Mouse (Mus musculus): ENCODE data around the gene Egln1. TPM values are rescaled to one million over a fixed set of nuclear protein-coding genes. Genes with fewer than 3 reads are reported as not detected.

Egln1 gene
- polyA plus RNA-seq (2015; fragmentation: Nextera tagmentation; extraction: Ambion mirVana), result 14.3 and 14.8 TPM in 2 replicates

GRCm38 (mm10) chr8:124949209-124950068 is at the start of gene Egln1:
Egln1 (minus strand) TSS chr8:124949324.
- H3K36me3 ChIP-seq (ENCODE audit: control insufficient read depth, insufficient read depth, low read length), result no peaks in the 10 kb centered on the region
- under 1% methylated on average over 49 of the region's 98 CpGs for WGBS
- ATAC-seq, result peak; percentile 85
- peaks cover 36% of the 10 kb centered on the region for H3K4me1 ChIP-seq (ENCODE audit: control insufficient read depth, insufficient read depth, low read depth, low read length)
- H3K4me3 ChIP-seq (ENCODE audit: low read length), result peak within 1 kb of the TSS; percentile 92
- no peaks in the 10 kb centered on the region for H3K9me3 ChIP-seq (ENCODE audit: control insufficient read depth, low read length)
- H3K9ac ChIP-seq (ENCODE audit: low read depth, low read length), result peak within 1 kb of the TSS; percentile 98
- H3K4me2 ChIP-seq (ENCODE audit: low read length), result peak within 1 kb of the TSS; percentile 91
- peak within 1 kb of the TSS; percentile 98 for H3K27ac ChIP-seq (ENCODE audit: low read depth, low read length)
- H3K27me3 ChIP-seq (replicated peaks; ENCODE audit: control insufficient read depth, insufficient read depth, low read length), result no peaks in the 10 kb centered on the region

DNA sequence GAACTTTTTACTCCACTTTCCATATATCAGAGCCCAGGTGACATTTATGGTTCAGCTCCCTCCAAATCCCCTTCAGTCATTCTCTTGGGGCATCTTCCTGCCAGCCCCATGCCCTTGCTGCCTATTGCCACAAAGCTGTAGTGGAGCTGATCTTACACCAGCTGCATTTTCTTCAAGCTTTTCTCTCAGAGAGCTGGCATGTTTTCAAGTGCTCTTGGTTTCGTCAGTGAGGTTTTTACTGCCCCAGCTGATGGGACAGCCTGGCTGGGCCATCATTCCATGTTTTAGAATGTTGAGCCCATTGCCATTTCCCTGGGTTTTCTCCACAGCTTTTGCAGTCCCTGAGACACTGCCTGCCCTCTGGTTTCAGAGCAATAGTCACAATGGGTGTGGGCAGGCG is 46.7 kb upstream of the Egln1 start:
- Histone ChIP-seq H3K4me1 (ENCODE audit: control insufficient read depth, insufficient read depth, low read depth, low read length) (no peaks in the 10 kb centered on the region), H3K36me3 (ENCODE audit: control insufficient read depth, insufficient read depth, low read length) (no peaks in the 10 kb centered on the region), H3K27me3 (replicated peaks; ENCODE audit: control insufficient read depth, insufficient read depth, low read length) (no peaks in the 10 kb centered on the region; the same call in none of the 2 replicates), H3K27ac (ENCODE audit: low read depth, low read length) (no peak overlapping the region), H3K4me2 (ENCODE audit: low read length) (no peak overlapping the region), H3K9me3 (ENCODE audit: control insufficient read depth, low read length) (no peaks in the 10 kb centered on the region), H3K9ac (ENCODE audit: low read depth, low read length) (no peak overlapping the region), H3K4me3 (ENCODE audit: low read length) (no peak overlapping the region)
- no peak for ATAC-seq
- WGBS, result 68% methylated on average over 2 of the region's 2 CpGs

GRCm38 (mm10) chr8:124991668-124991926 is 42.5 kb upstream of the Egln1 start:
- H3K36me3 ChIP-seq (ENCODE audit: control insufficient read depth, insufficient read depth, low read length), result no peaks in the 10 kb centered on the region
- H3K4me3 ChIP-seq (ENCODE audit: low read length), result no peak overlapping the region
- no peak for ATAC-seq

DNA sequence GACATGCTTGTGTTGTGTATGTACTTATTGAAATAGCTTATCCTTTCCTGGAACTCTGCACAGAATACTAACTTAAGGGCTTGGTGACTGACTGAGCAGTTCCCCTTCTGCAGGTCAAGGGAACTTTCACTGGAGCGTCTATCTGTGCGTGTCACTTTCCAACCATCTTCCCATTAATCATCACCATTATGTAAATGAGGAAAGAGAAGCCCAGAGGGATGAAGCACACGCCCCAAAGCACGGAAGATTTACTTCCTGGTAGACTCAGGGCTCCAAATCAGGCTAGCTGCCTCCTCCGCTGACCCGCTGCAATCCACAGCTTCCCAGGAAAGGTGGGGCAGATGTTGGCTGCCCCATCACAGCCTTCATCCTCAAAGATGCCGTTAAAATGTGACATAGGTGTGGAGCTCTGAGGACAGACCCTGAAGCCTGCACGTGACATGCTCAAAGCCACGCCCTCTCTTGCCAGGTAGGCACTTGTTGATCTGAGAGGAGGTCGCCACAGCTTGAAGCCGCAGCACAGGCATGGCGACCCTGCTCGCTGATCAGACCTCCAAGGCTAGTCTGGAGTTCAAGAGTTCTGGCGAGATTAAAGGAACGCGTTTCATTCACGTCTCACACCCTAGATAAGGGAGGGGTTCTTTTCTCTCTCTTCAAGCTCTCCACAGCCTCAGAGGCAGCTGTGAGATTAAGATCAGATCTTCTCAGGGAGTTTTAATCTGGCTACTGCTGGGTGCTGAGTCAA is 42.0 kb upstream of the Egln1 start:
- H3K4me1 ChIP-seq (ENCODE audit: control insufficient read depth, insufficient read depth, low read depth, low read length), result no peaks in the 10 kb centered on the region
- H3K4me2 ChIP-seq (ENCODE audit: low read length), result peak overlapping the region; percentile 32
- H3K27ac ChIP-seq (ENCODE audit: low read depth, low read length), result no peak overlapping the region
- no peaks in the 10 kb centered on the region for H3K36me3 ChIP-seq (ENCODE audit: control insufficient read depth, insufficient read depth, low read length)
- H3K9ac ChIP-seq (ENCODE audit: low read depth, low read length), result no peak overlapping the region
- WGBS, result 18% methylated on average over 17 of the region's 17 CpGs
- H3K4me3 ChIP-seq (ENCODE audit: low read length), result no peak overlapping the region
- no peak for ATAC-seq
- no peaks in the 10 kb centered on the region for H3K9me3 ChIP-seq (ENCODE audit: control insufficient read depth, low read length)
- no peaks in the 10 kb centered on the region for H3K27me3 ChIP-seq (replicated peaks; ENCODE audit: control insufficient read depth, insufficient read depth, low read length)

More at GRCm38 (mm10) chr8:124991668-124991926, 42.5 kb upstream of the Egln1 start:
- H3K9me3 ChIP-seq (ENCODE audit: control insufficient read depth, low read length), result no peaks in the 10 kb centered on the region
- no peaks in the 10 kb centered on the region for H3K27me3 ChIP-seq (replicated peaks; ENCODE audit: control insufficient read depth, insufficient read depth, low read length)
- H3K4me1 ChIP-seq (ENCODE audit: control insufficient read depth, insufficient read depth, low read depth, low read length), result no peaks in the 10 kb centered on the region
- 30% methylated on average over 6 of the region's 6 CpGs for WGBS
- no peak overlapping the region for H3K9ac ChIP-seq (ENCODE audit: low read depth, low read length)
- H3K27ac ChIP-seq (ENCODE audit: low read depth, low read length), result no peak overlapping the region
- H3K4me2 ChIP-seq (ENCODE audit: low read length), result no peak overlapping the region

- Histone ChIP-seq H3K9me3 (ENCODE audit: control insufficient read depth, low read length) (no peaks in the 10 kb centered on the region), H3K9ac (ENCODE audit: low read depth, low read length) (no peak overlapping the region), H3K36me3 (ENCODE audit: control insufficient read depth, insufficient read depth, low read length) (no peaks in the 10 kb centered on the region), H3K27ac (ENCODE audit: low read depth, low read length) (no peak overlapping the region), H3K4me1 (ENCODE audit: control insufficient read depth, insufficient read depth, low read depth, low read length) (no peaks in the 10 kb centered on the region), H3K4me3 (ENCODE audit: low read length) (no peak overlapping the region), H3K27me3 (replicated peaks; ENCODE audit: control insufficient read depth, insufficient read depth, low read length) (no peaks in the 10 kb centered on the region), H3K4me2 (ENCODE audit: low read length) (no peak overlapping the region)
- ATAC-seq, result no peak
- 84% methylated on average over 8 of the region's 8 CpGs for WGBS
Observed at GRCm38 (mm10) chr8:124980828-124981227, 31.7 kb upstream of the Egln1 start.

GRCm38 (mm10) chr8:124980036-124980435 is 30.9 kb upstream of the Egln1 start:
- no peak overlapping the region for H3K27ac ChIP-seq (ENCODE audit: low read depth, low read length)
- H3K4me3 ChIP-seq (ENCODE audit: low read length), result no peak overlapping the region
- no peak overlapping the region for H3K4me2 ChIP-seq (ENCODE audit: low read length)
- no peak overlapping the region for H3K9ac ChIP-seq (ENCODE audit: low read depth, low read length)
- H3K27me3 ChIP-seq (replicated peaks; ENCODE audit: control insufficient read depth, insufficient read depth, low read length), result no peaks in the 10 kb centered on the region
- H3K9me3 ChIP-seq (ENCODE audit: control insufficient read depth, low read length), result no peaks in the 10 kb centered on the region
- no peaks in the 10 kb centered on the region for H3K4me1 ChIP-seq (ENCODE audit: control insufficient read depth, insufficient read depth, low read depth, low read length)
- 90% methylated on average over 3 of the region's 3 CpGs for WGBS
- ATAC-seq, result no peak
- no peaks in the 10 kb centered on the region for H3K36me3 ChIP-seq (ENCODE audit: control insufficient read depth, insufficient read depth, low read length)

DNA sequence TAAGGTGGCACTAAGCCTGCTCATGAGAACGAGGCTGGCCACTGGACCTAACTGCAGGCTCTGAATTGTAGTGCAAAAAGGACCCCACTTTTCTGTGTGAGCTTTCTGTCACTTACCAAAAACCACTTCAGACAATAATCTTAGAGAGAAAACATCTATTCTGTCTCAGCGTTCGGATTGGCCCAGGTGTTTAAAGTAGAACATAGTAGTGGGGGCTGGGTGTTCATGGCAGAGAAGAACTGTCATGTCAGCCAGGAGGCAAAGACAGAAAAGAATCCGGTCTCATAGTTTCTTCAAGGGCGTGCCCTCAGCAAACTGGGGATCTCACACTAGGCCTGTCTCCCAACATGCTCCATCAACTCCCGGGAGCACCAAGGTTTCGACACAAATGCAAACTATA is 28.9 kb upstream of the Egln1 start:
- H3K4me3 ChIP-seq (ENCODE audit: low read length), result no peak overlapping the region
- H3K36me3 ChIP-seq (ENCODE audit: control insufficient read depth, insufficient read depth, low read length), result no peaks in the 10 kb centered on the region
- no peak overlapping the region for H3K4me2 ChIP-seq (ENCODE audit: low read length)
- 86% methylated on average over 7 of the region's 7 CpGs for WGBS
- ATAC-seq, result no peak
- H3K4me1 ChIP-seq (ENCODE audit: control insufficient read depth, insufficient read depth, low read depth, low read length), result no peaks in the 10 kb centered on the region
- no peaks in the 10 kb centered on the region for H3K27me3 ChIP-seq (replicated peaks; ENCODE audit: control insufficient read depth, insufficient read depth, low read length)
- H3K9me3 ChIP-seq (ENCODE audit: control insufficient read depth, low read length), result no peaks in the 10 kb centered on the region
- no peak overlapping the region for H3K27ac ChIP-seq (ENCODE audit: low read depth, low read length)
- no peak overlapping the region for H3K9ac ChIP-seq (ENCODE audit: low read depth, low read length)

GRCm38 (mm10) chr8:124976211-124976610 is 27.1 kb upstream of the Egln1 start:
- Histone ChIP-seq H3K36me3 (ENCODE audit: control insufficient read depth, insufficient read depth, low read length) (no peaks in the 10 kb centered on the region), H3K4me1 (ENCODE audit: control insufficient read depth, insufficient read depth, low read depth, low read length) (no peaks in the 10 kb centered on the region), H3K27ac (ENCODE audit: low read depth, low read length) (no peak overlapping the region), H3K9me3 (ENCODE audit: control insufficient read depth, low read length) (no peaks in the 10 kb centered on the region), H3K9ac (ENCODE audit: low read depth, low read length) (no peak overlapping the region), H3K4me2 (ENCODE audit: low read length) (no peak overlapping the region), H3K27me3 (replicated peaks; ENCODE audit: control insufficient read depth, insufficient read depth, low read length) (no peaks in the 10 kb centered on the region), H3K4me3 (ENCODE audit: low read length) (no peak overlapping the region)
- ATAC-seq, result no peak
- WGBS, result 93% methylated on average over 6 of the region's 6 CpGs

DNA sequence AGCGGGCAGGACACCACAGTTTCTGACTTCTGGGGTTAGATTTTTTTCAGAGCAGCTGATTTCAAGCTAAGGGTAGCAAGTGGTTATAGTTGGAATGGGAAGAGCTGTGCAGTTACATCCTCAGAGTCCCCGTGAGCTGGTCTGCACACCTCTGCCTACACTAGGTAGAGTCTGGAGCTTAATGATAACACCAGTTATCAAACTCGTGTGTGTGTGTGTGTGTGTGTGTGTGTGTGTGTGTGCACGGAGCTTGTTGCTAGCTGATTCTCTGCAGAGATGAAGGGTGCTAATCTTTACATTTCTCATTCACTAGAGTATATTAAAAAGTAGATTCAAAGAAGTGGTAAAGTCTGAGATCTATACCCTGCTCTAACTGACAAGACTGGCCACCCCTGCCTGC is 25.1 kb upstream of the Egln1 start:
- no peak for ATAC-seq
- Histone ChIP-seq H3K27me3 (replicated peaks; ENCODE audit: control insufficient read depth, insufficient read depth, low read length) (no peaks in the 10 kb centered on the region), H3K9ac (ENCODE audit: low read depth, low read length) (no peak overlapping the region), H3K36me3 (ENCODE audit: control insufficient read depth, insufficient read depth, low read length) (no peaks in the 10 kb centered on the region), H3K4me3 (ENCODE audit: low read length) (no peak overlapping the region), H3K27ac (ENCODE audit: low read depth, low read length) (no peak overlapping the region), H3K4me1 (ENCODE audit: control insufficient read depth, insufficient read depth, low read depth, low read length) (no peaks in the 10 kb centered on the region), H3K9me3 (ENCODE audit: control insufficient read depth, low read length) (no peaks in the 10 kb centered on the region), H3K4me2 (ENCODE audit: low read length) (no peak overlapping the region)
- WGBS, result 83% methylated on average over 4 of the region's 4 CpGs

All from hindbrain, embryonic 16.5 days (tissue).